Mouse (Mus musculus) layer of hippocampus, postnatal 36 days (tissue): ENCODE measurements around the gene Gm37240. TPM values are rescaled to one million over a fixed set of nuclear protein-coding genes. Genes with fewer than 3 reads are reported as not detected.

Experiments
- DNase-seq, 2 experiments: peaks; one replicate each; pipeline ENCODE4 v3.0.0; 2022
- total RNA-seq, 2 experiments: library from RNA; stranded (reverse); gene quantifications; 2 replicates each; pipeline ENCODE4 v1.2.3; 2021

Gene Gm37240
- total RNA-seq, 2 experiments from 2014 or later: not detected

DNA sequence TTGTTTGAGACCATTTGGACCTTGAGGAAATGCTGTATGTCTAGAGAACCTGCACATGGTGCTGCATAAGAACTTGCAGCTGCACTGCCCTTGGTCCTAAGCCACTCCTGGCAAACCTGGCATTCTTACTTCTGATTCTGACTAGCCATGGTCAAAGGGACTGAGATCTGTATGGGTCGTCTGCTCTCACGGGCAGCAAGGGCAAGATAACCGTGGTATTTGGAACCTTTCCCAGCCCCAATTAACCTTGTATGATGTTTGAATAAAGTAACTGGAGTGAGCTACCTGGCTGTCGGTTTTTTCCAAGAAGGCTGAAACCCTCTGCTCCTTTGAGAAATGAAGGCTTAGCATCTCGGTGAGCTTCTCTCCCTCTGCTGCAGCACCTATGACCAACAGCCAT is 8.4 kb downstream of the Gm37240 start:
- no peak for DNase-seq

DNA sequence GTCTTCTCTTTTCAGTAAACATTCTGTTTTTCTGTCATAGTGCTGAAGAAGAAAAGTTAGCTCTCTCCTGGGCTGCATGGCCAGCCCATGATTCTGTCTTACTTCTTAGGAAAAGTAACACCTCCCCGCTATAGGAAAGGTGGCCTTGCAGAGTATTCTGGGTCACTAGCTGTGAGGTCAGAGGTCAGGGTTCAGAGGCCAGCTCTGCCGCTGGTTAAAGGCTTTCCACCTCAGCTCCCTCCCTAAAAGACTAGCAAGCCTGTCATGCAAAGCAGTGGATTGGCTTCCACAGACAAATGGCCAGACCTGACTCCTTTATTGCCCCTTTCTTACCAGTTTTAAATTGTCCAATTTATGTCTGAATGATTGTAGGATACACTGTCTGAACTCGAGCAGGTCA is 23.3 kb downstream of the Gm37240 start:
- DNase-seq: no peak

DNA sequence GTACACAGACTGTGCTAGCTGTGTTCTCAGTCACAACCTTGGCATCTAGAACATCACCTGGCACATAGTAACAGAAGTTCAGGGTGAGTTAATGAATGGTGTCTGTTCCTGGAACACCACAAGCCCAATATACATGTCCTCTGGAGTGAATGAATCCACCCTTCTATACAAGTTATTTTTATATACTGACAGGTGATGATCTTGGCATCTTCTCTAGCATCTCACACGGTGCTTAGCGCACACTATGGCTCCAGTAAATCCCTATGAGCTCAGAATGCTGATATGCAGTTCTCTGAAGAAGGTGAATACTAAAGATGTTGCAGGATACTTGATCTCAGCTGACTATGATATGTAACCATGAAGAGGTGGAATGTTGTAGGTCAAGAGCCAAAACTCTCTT is 24.4 kb downstream of the Gm37240 start:
- DNase-seq: no peak

DNA sequence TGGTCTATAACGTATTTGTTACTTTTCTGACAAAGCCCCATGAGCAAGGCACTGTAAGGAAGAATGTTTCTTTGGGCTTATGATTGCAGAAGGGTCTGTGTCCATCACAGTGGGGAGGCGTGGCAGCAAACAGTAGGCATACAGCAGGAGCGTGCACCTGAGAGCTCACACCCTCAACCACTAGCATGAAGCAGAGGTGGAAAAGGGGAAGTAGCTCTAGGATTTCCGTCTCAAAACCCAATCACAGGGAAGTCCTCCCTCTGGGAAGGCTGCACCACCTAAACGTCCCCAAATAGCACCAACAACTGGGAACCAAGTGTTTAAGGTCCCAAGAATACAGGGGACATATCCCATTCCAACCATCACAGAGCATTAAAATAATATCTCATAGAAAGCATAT is 26.3 kb downstream of the Gm37240 start:
- no peak for DNase-seq

DNA sequence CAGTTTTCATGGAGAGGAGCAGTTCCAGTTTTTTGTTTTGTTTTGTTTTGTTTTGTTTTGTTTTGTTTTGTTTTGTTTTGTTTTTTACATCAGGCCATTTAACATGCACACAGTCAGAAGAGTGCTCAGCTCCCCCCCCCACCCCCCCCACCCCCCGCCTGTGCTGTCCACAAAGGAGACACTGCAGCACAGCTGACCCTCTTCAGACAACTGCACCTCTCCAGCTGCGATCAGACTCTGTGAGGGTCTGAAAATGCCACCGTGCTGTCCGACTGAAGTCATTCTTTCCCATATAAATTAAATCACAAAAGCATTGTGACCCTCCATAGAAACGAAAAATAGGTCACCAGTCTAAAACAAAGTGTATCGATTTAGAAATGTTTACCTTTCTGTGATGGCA is 28.0 kb downstream of the Gm37240 start:
- DNase-seq: no peak

DNA sequence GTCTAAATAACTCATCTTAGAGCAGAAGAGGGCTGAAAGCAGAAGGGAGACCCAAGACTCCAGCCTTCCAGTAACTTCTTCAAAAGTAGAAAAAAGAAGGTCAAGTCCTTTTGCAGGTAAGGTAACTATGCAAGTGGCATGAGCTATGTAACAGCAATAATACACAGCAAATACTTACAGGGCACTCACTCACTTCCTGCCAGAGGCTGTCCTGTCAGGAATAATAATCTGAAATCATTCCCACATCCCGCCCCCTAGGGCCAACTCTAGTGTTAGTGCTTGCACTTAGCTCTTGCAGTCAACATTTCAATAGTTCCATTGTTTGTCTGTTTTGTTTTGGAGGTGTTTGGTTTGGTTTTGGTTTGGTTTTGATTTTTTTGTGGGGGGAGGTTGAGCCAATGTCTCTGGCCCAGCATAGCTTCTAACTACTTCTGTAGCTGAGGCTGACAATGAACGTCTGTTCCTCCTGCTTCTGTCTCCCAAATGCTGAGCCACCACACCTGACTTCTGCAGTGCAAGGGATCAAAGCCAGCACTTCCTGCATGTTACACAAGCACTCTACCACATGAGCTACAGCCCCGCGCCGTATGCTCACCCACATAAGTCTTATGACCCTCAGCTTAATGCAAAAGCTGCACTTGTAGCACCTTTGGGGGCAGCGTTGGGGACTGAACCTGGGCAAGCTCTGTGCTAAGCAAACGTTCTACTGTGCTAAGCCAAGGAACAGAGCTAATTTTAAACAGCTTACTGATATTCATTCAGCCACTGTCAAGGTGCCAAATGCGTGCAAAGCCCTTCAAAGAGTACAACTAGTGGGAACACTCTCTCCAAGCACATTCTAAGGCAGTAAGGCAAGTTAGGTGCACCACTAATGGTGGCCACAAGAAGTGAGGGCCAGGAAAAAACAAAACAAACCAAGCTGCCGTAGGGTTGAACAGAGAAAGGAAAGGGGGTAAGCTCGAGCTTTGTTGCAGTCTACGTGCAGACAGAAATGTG is 28.9 kb downstream of the Gm37240 start:
- no peak for DNase-seq

DNA sequence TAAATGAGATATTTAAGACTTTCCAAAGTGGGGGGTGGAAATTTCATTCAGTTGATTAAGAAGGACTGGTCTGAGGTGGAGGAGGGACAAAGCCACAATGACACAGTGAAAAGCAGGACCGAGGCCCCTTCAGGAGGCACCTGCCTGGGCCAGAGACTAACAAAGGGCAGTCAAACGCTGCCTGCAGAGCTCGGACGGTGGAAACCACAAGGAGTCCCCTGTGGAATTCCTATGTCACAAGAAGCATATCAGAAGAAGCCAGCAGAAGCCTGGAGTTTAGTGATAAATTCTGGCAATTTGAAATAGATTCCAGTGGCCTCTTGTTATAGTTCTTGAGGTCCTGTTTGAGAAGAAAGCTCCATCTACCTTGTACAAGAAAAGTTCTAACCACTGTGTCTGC is 30.2 kb downstream of the Gm37240 start:
- DNase-seq: no peak

DNA sequence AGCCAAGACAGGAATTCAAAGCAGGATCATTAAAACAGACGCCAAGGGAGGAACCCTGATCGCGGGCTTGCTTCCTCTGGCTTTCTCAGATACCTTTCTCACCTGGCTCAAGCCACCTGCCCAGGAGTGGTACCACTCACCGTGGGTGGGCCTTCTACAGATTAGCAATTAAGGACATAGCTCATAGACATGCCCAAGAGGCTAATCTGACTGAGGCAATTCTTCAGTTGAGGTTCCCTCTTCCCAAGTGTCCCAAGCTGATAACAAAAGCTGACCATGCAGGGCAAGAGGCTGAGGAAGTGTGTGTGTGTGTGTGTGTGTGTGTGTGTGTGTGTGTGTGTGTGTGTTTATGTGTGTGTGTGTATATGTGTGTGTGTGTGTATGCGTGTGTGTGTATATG is 31.4 kb downstream of the Gm37240 start:
- DNase-seq: no peak

DNA sequence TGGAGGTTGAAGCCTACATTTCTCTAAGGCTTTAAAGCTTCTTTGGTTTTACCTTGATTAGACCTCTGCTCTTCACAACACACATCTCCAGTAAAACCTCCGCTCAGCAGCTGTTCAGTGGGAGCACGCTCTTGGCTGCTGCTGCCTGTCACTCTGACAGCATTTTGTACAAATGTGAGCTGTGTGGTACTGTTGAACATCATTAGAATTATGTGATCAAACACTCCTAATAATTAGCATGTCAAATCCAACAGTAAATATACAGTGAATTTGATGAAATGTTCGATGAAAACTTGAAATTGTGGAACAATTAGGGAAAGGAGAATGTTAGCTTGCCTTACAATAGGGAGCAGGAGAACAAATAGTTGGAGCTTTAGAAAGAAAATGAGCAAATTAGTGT is 32.3 kb downstream of the Gm37240 start:
- DNase-seq: no peak

DNA sequence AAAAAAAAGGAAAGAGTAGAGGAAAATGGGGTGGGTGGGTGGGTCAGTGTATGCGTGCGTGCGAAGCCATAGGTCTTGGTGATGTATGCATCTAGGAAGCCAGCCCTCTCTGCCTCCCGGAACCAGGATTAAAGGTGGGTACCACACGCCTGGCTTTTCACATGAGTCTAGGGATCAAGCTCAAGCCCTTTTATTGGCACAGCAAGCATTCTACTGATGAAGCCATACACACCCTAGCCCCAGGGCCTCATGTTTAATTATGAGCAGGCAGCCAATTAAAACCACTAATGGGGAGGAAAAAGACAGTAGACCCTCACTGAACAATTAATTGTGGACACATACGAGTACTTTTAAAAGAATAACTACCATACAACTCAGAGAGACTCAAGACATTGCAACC is 33.2 kb downstream of the Gm37240 start:
- no peak for DNase-seq

DNA sequence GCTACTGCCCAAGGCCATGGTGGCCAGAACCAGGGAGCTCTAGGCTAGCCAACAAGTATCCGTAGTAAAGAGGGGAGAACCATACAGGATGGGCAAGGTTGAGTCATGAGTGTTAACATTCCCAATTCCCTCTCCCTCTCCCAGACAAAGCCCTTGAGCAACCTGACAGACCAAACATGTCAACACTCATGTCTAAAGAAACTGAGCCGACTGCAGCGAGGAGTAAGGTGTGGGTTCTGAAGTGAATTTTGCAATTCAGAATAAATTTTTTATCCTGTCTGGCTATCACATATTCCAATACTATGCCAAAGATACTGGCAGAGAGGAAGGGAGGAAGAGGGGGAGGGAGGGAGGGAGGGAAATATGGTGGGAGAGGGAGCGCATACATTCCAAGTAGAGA is 33.6 kb downstream of the Gm37240 start:
- DNase-seq: no peak

DNA sequence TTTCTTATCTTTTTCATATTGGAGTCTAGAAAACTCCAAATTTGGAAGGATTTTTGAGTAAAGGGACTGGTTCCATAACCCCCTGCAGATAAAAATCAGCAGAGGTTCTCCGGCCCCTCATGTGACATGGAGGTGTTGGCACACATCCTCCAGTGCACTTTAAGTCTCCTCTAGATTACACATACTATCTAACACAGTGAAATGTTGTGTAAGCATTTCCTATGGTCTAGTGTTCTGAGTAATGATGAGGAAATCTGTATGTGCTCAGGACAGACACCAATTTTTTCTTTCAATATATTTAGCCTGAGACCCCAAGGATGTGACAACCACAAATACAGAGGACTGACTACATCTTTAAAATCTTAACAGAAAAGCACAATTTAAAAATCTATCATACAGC is 37.2 kb downstream of the Gm37240 start:
- DNase-seq: no peak

DNA sequence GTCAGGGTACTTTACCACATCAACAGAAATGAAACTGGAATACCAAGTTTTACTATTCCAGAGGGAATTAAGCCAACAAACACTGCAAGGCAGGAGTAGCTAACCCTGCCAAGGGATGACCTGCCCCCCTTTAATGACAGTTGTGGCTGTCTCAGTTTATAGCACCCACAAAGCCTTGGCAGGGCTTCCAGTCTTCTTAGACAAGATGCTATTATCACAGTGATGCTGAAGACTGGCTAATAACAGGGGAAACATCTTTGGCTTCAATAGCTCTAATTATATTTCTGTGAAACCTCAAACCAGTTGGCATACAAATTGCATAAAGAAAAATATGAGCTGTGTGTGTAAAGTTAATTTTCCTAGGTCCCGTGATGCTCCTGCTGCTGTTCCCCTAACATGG is 41.0 kb downstream of the Gm37240 start:
- no peak for DNase-seq

DNA sequence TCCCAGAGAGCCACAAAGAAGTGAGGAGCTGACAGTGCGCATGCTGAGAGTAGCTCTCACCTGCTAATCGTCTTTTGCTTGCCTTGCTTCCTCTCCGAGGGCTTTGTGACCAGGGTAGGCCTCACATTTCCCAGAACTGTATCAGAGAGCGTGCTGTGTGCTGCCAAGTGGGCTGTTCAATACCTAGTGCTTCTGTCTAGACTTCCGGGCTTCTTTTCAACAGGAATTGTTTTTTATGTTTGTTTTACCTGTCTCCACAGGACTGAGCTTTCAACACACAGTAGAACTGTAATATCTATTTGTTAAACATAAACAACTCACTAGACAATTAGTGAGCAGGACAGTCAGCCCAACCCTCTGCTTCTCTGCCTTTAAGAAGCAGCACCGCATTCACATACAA is 42.0 kb downstream of the Gm37240 start:
- DNase-seq: no peak

DNA sequence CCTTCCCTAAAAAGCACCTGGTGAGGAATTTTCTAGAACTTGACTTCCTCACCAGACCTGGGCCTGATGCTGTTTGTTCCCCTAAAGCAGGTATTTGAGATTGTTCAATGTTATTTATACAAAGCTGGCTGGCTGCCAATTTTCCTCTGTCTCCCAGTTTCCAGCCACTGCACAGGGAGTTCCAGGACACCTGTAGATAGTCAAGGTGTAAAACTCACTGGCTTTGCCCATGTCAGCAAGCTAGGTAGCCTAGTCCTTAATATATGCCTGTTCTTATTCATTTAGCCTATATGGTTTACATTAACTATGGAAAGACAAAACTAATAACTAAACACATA is 44.5 kb downstream of the Gm37240 start:
- no peak for DNase-seq

DNA sequence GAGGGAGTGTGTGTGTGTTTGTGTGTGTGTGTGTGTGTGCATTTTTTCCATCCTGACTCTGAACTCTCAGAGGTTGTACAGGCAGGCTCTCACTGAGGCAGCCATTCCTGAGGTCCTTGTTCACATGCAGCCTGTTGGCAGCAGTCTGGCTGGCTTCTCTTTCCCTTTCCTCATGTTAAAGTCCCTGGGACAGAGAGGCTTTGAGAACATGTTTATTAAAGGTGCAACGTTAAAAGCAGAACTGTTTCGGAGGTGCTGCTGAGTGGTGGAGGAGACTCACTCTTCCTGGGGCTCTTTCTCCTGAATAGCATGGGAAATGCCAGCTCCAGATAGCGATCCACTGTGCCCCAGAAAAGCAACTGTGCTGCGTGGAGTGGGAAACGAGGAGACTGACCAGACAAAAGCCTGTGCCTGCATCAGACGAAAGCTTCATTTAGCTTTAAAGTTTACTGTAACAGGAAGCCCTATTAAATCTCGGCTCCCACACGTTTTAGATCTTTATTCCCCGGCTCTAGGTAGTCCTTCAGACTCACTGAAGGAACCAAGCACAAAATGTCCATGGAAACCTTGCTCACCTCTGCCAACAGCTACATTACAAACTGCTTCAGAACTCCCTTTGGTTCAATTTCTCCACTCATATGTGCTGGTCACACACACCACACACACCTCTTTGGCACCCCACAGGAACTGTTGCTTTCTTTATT is 45.0 kb downstream of the Gm37240 start:
- no peak for DNase-seq

DNA sequence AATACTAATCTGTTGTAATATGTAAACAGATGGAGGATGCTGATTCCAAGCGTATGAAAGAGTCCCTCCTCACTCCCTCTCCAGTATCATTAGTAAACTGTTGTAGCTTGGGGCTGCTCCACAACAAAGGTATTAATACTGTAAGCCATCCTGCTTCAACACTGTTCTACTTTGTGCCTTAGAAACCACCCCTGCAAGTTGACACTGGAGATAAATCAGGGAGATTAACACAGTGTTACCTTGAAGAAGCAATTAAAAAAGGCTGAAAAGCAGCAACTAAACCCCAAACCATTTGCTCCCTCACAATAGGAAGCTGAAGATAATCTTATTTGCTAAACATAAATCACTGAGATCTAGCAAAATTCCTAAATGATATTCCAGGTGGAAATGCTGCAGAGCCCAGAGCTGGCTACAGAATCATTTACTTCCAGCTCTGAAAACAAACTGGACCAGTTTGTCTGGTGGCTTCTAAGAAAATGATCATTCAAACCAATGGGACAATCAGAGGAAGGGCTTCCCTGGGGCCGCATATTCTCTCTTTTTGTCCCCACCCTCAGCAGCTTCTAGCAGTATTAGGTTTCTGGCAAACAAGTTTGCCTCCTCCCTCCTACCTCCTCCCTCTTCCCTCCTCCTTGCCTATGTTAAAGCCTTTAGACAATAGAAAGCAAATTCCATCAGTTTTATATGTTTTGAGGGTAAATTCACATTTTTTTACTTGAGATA is 45.7 kb downstream of the Gm37240 start:
- no peak for DNase-seq

DNA sequence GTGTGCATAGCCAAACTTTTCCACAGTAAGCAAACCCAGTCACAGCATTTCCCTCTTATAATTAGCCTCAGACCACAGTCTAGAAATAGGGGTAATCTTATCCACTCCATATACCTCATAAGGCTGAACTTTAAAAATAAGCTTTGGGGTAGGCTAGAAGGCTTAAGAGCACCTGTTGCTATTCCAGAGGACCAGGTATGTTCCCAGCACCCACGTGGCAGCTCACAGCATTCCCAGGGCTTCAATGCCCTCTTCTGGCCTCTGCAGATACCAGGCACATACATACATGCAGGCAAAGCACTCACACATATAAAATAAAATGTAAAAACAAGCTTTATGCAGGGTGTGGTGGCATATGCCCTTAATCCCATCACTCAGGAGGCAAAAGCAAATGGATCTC is 53.7 kb downstream of the Gm37240 start:
- DNase-seq: no peak

DNA sequence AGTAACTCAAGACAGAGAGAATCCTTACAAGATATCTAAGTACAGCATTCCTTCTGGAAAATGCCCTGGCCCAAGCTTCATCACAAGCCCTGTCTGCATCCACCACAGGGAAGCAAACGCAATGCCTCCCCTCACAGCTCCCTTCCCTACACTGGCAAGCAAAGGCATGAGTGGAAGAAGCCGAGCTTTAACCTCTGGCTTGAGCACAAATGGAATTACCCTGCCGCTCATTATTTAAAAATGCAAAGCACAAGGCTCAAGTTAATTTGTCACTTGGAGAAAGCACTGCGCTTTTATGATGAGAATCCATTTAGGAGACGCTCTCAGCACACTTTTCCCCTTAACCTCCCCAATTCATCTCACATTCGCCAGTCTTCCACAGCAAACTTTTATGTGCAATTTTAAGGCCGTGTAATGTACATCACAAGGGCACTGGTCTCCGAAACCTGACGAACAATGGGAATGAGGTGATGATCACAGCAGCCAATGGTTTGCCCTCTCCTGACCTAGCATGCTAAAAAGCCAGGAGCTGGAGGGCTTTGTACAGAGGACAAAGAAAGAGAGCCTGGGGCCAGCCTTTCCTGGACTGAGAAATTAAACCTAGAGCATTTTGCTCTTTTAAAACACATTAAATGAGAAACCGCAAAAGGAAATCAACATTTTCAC is 54.7 kb downstream of the Gm37240 start:
- DNase-seq: no peak

DNA sequence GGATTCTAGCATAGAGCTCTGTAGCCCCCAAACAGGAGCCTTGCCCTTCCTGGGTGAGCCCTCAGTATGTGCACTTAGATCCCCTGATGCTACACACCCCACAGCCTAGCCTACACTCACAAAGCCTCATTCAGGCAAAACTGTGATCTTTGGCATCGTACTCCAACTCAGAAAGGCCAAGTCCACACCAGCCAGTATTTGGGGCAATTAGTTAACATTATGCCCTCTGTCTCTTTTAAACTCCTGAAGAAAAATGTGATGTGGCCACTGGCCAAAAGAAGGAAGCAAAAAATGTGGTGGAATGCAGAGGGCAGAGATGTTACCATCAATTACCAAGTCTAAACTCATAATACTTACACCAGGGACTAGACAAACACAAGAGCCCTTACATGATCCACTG is 55.5 kb downstream of the Gm37240 start:
- DNase-seq: no peak

DNA sequence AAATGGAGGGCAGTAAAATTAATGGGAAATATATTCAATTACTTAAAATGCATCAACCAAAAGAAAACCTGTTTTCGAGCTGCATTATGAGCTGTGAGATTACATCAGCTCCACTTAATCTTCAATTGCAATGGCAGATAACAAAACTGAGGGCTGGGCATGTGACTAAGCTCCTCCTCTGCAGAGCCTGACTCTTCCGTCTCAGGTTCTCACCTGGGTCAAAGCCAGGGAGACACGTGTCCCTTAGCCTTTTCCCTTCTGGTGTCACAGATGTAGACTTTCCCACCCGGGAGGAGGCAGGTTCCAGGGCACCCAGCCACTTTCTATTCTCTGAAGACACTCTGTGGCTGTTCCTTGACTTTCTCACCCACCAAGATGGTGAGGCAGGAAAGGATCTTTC is 58.3 kb downstream of the Gm37240 start:
- no peak for DNase-seq

DNA sequence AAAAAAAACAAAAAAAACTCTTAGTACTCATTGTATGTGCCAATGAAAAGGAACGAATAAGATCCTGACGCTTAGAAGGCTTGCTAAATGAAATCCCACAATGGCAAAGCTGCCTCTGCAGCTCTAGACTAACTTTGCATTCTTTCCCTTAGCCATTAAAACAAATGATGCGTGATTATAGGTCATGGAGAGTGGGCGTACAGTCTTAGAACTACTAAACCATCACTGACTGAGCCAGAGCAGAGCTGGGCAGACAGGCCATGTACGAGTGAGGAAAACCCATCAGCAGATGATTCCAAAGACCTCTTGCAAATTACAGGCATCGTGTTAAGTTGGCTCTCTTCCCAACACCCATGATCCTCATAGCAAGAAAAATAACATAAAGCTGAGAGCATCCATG is 59.5 kb downstream of the Gm37240 start:
- DNase-seq: no peak

DNA sequence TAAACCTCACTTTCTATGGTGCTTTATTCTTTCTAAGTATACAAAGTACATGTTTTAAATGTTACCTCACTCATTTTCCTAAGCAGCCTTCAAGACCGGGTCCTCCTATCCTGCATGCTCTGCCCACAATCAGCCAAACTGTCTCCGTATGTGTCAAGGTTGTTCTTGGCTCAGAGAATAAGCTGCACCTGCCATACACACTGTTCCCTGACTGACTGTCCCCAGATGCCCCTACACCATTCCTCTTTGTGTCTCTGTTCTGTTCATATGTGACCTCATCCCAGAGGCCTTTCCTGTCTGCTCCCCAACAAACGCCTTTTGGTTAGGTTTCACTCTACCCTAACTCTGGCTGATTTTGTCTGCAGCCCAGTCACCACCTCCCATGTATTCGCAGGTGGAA is 60.0 kb downstream of the Gm37240 start:
- no peak for DNase-seq
